Mouse (Mus musculus): Measurements from ENCODE around the gene Nup210l.

Gene Nup210l

DNA sequence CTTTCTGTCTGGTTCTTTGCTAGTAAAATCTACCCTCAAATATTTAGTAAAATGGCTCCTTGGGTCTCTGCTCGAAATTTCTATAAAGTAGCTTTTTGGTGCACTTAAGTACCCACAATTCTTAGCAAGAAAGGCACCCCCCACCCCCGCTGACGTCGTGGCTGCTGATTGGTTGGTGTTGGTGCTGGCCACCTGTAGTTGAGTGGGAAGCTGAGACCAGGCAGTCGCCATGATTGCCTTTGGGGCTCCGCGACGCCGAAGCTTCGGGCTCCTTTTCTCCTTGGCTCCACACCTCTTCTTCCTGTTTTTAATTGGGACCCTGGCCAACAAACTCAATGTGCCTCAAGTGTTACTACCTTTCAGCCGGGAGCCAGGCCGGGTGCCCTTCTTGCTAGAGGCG, at the start of gene Nup210l:
Nup210l (plus strand) TSS at position 195 of the 400 bp plus-strand sequence.
- DNase-seq (ENCODE audit: low spot score in 2 of 2), result no peak

DNA sequence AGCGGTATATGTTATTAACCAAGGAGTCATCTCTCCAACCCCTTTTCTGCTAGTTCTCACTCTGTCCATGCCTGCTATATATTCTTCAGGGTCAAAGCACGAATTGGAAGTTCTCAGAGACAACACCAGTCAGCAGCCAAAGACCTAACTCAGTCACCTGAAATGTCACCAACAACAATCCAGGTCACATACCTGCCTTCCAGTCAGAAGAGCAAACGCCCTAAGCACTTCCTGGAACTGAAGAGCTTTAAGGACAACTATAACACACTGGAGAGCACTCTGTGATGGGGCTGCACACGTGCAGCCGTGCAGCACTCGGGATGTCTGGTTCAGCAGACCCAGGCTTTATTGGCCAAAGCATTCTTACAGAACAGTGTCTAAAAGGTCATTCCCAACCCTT, 42.4 kb upstream of the Nup210l start:
- no peak for DNase-seq (ENCODE audit: low spot score in 2 of 2)

DNA sequence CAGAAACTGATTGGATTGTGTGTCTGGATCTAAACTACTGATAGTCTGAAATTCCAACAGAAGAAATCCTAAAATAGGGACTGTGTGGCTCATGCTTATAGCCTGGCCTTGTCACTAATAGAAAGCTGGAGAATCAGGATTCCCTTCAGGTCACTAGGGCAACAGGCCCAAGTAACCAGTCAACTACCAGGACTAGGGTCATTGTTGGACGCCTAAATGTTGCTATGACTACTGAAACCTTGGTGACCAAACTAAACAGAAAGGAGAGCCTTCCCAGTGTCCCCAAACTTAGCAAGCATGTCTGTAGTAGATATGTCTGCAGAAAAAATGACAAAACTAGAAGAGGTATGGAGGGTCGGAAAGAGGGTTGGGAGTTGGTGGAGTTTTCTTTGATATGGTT, 41.4 kb upstream of the Nup210l start:
- no peak for DNase-seq (ENCODE audit: low spot score in 2 of 2)

GRCm38 (mm10) chr3:90064383-90064782, 39.5 kb upstream of the Nup210l start:
- no peak for DNase-seq (ENCODE audit: low spot score in 2 of 2)

GRCm38 (mm10) chr3:90065553-90065952, 38.4 kb upstream of the Nup210l start:
- DNase-seq (ENCODE audit: low spot score in 2 of 2), result no peak

- no peak for DNase-seq (ENCODE audit: low spot score in 2 of 2)
These were observed 36.1 kb upstream of the Nup210l start for GRCm38 (mm10) chr3:90067851-90068250.

- no peak for DNase-seq (ENCODE audit: low spot score in 2 of 2)
These were observed 34.2 kb upstream of the Nup210l start for GRCm38 (mm10) chr3:90069688-90070087.

GRCm38 (mm10) chr3:90072294-90072693, 31.6 kb upstream of the Nup210l start, which contains the start of gene Tpm3:
Gene Tpm3 (plus strand): TSS chr3:90072649.
- no peak for DNase-seq (ENCODE audit: low spot score in 2 of 2)

- peak; percentile 78 to 82 for DNase-seq (ENCODE audit: low spot score in 2 of 2)
These were observed 26.8 kb upstream of the Nup210l start for GRCm38 (mm10) chr3:90076921-90077716.

DNA sequence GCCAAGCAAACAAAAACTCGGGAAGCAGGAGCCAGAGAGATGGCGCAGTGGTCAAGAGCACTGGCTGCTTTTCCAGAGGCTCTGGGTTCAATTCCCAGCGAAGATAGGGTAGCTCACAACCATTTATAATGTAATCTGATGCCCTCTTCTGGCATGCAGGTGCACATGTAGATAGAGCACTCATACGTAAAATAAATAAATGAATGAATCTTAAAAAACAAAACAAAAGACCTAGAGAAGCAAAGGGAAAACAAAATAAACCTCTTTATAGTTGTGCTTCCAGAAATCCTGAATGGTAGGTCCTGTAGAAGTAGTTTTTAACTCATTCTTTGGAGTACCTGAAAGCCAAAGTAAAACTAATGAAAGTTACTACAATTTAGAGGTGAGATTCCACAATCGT, 25.7 kb upstream of the Nup210l start:
- no peak for DNase-seq (ENCODE audit: low spot score in 2 of 2)

- peak; percentile 77 to 79 for DNase-seq (ENCODE audit: low spot score in 2 of 2)
These were observed 24.7 kb upstream of the Nup210l start for GRCm38 (mm10) chr3:90079133-90079762.

DNA sequence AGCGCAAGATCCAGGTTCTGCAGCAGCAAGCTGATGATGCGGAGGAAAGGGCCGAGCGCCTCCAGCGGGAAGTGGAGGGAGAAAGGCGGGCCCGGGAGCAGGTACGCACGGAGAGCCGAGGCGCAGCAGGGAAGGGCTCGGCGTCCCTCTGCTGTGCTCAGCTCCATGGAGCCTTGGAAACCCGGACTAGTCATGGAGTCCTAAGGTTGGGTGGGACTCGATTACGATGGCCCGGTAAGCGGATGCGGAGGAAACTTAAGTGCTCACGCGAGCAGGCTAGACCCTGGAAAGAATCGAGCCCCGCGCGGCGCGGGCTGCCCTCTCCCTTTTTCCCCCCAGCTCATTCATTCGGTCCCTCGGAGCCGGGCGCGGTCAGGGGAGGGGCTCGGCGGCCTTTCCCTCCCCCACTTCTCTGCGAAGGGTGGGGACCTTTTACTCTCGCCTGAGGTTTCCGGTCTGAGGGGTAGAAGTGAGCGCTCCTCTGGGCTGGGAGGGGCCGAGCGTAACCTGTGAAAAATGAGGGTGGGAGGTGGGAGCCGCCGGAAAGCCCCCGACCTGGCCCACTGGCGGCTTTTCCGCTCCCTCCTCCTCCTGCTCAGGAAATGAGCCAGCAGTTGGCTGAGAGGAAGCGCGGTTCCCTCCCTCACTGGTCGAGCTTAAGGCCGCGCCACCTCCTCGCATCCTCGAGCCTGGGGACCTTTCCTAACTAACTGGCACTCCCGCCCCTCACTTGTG, 24.0 kb upstream of the Nup210l start:
- DNase-seq (ENCODE audit: low spot score in 2 of 2), result peak; percentile 33 to 49

DNA sequence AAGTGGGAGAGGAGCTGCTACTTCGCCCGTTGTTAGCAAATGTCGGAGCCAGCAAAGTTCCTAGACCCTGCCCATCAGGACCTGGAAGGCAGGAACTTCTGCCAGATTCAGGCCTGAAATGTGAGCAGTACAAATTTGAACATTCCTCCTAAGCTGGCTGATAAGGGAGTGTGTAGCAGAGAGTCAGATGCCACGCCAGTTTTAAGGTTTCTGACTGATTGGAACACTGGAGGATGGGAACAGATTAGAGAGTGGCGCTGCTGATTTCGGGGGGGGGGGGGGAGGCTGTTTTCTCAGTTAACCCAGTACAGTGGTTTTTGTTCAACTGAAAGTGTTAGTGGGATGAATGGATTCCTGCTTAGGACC, 23.5 kb upstream of the Nup210l start:
- no peak for DNase-seq (ENCODE audit: low spot score in 2 of 2)

DNA sequence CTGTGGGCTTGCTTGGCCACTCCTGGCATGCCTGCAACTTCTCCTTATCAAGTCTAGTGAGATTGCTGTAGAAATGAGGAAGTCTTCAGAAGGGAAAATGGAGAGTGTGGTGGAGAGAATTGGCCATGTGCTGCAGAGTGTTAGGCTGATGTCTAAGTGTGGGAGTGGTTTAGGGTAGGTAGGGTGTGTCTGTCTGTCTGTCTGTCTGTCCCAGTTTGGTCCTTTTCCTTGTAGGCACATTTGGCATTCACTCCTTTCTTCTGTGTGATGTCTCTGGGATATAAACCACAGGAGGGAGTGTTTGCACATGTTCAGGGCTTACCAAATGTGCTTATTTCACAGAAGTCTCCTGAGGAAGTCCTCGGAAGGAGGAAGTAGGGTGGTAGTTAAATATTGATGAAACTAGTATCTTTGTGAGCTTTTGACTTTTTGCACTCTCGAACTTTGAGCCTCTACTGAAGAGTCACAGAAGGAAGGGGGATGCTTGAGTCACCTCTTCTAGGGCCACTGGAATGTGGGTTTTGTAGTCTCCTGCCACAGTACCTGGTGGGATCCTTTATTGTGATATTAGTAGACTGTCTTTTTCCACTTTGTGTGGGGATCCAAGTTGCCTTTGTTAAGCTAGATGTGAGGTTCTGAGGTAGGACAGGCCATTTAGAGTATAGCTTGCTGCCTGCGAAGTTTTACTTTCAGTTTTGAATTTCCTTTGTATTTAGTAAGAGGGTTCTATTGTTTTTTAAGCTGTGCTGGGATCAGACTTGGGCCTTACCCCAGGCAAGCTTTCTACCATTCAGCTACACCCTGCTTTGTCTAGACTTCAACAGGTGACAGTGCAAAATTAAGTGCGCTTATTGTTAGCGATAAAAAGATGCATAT, 22.3 kb upstream of the Nup210l start:
- DNase-seq (ENCODE audit: low spot score in 2 of 2), result no peak

- no peak for DNase-seq (ENCODE audit: low spot score in 2 of 2)
These were observed 20.9 kb upstream of the Nup210l start for GRCm38 (mm10) chr3:90083034-90083433.

DNA sequence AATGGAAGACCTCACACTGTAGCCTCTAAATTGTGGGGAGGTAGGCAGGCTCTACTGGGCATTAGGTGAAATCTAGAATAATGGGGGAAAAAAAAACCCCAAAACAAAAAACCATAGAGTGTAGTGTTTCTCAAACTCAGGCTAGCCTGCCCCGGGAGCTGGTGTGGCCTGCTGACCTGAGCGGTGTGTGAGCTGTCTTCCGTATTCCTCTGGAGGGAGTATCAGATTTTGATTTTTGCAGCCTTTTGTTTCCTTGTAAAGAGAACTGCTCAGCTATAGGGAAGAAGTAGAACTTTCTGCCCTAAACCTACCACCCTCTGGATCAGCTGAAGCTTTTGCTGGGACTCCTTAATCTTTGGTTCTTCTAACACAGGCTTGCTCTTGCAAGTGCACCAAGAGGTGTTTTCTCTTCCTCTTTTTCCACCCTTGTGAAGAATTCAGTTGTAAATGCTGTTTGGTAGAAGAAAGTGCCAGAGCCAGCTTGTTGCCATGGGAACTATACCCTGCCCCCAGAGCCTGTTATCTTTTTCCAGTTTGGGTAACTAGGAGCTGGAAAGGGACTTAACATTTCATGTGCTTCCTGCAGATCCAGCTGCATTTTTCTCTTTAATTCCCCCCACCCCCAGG, 20.1 kb upstream of the Nup210l start:
- no peak for DNase-seq (ENCODE audit: low spot score in 2 of 2)

GRCm38 (mm10) chr3:90084790-90085189, 19.1 kb upstream of the Nup210l start:
- no peak for DNase-seq (ENCODE audit: low spot score in 2 of 2)

GRCm38 (mm10) chr3:90085281-90085680, 18.7 kb upstream of the Nup210l start:
- no peak for DNase-seq (ENCODE audit: low spot score in 2 of 2)

DNA sequence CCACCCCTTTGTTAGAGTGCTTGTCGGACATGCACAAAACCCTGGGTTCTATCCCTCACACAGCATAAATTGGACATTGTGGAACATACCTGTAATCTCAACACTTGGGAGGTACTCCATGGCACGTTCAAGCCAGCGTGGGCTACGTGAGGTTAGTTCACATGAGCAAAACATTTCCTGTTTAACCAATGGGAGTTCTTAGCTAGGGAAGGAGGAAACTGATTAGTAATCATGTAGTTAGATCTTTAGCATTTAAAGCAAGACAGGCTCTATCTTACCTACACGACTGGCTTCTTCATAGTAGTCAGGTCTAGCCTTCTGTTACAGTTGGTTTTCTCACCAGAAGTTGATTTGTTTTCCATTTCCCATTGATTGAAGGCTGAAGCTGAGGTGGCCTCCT, 17.9 kb upstream of the Nup210l start:
- no peak for DNase-seq (ENCODE audit: low spot score in 2 of 2)

GRCm38 (mm10) chr3:90088617-90089016, 15.3 kb upstream of the Nup210l start:
- DNase-seq (ENCODE audit: low spot score in 2 of 2), result no peak

- DNase-seq (ENCODE audit: low spot score in 2 of 2), result no peak
These were observed 13.0 kb upstream of the Nup210l start for GRCm38 (mm10) chr3:90090892-90091291.
